Mouse (Mus musculus): ENCODE measurements around the gene Bard1. TPM values are rescaled to one million over a fixed set of nuclear protein-coding genes. Genes with fewer than 3 reads are reported as not detected.
A peak's percentile ranks its signal among the peaks of the same experiment; 100 is the strongest.

The Bard1 gene
- total and polyA plus RNA-seq, 3 experiments = 8.1 to 10.9 TPM; not detected in 1

GRCm38 (mm10) chr1:71103174-71103864 lies 373 bp upstream of the Bard1 start (continued):
- TF ChIP-seq POLR2AphosphoS5 (IDR thresholded peaks at IDR 0.05; ENCODE audit: borderline replicate concordance, low read depth, low read length) (no peak; the same call in 1 of the 2 replicates), CTCF (IDR thresholded peaks at IDR 0.05 in 2 of 3, conservative IDR thresholded peaks at IDR 0.05 in 1 of 3; ENCODE audit: control insufficient read depth in 1 of 3, insufficient read depth in 1 of 3, low read depth in 2 of 3, low read length in 3 of 3, poor library complexity in 1 of 3, severe bottlenecking in 1 of 3) (no peak), MXI1 (IDR thresholded peaks at IDR 0.05; ENCODE audit: low read depth, low read length) (peak; percentile 18)

- peaks cover 13 to 29% of the 10 kb centered on the region in 2 experiments for H3K4me1 ChIP-seq (ENCODE audit: control insufficient read depth in 1 of 2, insufficient read depth in 2 of 2, low read length in 2 of 2)
- DNase-seq (ENCODE audit: low read depth, low spot score) = peak; percentile 75
Measured at GRCm38 (mm10) chr1:71101369-71101970, 1.5 kb downstream of the Bard1 start.

GRCm38 (mm10) chr1:71100591-71101368 lies 2.2 kb downstream of the Bard1 start:
- peak overlapping the region; percentile 72 for H3K27ac ChIP-seq (ENCODE audit: control insufficient read depth, low read depth, low read length)
- H3K4me3 ChIP-seq (ENCODE audit: control insufficient read depth in 1 of 2, insufficient read depth in 1 of 2, low read depth in 2 of 2, low read length in 2 of 2) = peak overlapping the region; percentile 64 to 75
- H3K9me3 ChIP-seq (replicated peaks; ENCODE audit: insufficient read depth, low read length) = no peaks in the 10 kb centered on the region
- no peaks in the 10 kb centered on the region for H3K27me3 ChIP-seq (ENCODE audit: control insufficient read depth in 1 of 2, insufficient read depth in 2 of 2, low read length in 2 of 2)
- 0 out of 2 replicates have a peak, but pooled peaks have one; percentile 20 for TF ChIP-seq ETS1 (IDR thresholded peaks at IDR 0.05; ENCODE audit: low read depth, low read length)
- no peak for TF ChIP-seq ZMIZ1 (IDR thresholded peaks at IDR 0.05; ENCODE audit: low read depth, low read length)
- TF ChIP-seq SIN3A (IDR thresholded peaks at IDR 0.05; ENCODE audit: low read length) = peak; percentile 49; the same call in 1 of the 2 replicates
- TF ChIP-seq CHD1 (IDR thresholded peaks at IDR 0.05; ENCODE audit: low read depth, low read length) = peak; percentile 11; the same call in 1 of the 2 replicates
- no peak for TF ChIP-seq POLR2A (IDR thresholded peaks at IDR 0.05; ENCODE audit: control insufficient read depth in 1 of 2, insufficient read depth in 1 of 2, low read depth in 1 of 2, low read length in 2 of 2, poor library complexity in 1 of 2)
- TF ChIP-seq EP300 (IDR thresholded peaks at IDR 0.05; ENCODE audit: low read depth in 1 of 2, low read length in 2 of 2) = peak in 1 of 2 experiments; percentile 44; a peak in 2 of 4 replicates
- TF ChIP-seq MYB (IDR thresholded peaks at IDR 0.05; ENCODE audit: low read depth, low read length) = peak; percentile 56; the same call in 1 of the 2 replicates
- peaks cover 0 to 46% of the 10 kb centered on the region in 2 experiments; a peak in 3 of 4 replicates for H3K36me3 ChIP-seq (ENCODE audit: control insufficient read depth in 1 of 2, insufficient read depth in 2 of 2, low read length in 2 of 2)
- peak; percentile 65 for DNase-seq (ENCODE audit: low read depth, low spot score)
- peaks cover 17 to 30% of the 10 kb centered on the region in 2 experiments for H3K4me1 ChIP-seq (ENCODE audit: control insufficient read depth in 1 of 2, insufficient read depth in 2 of 2, low read length in 2 of 2)
- peaks cover 46% of the 10 kb centered on the region for H3K79me2 ChIP-seq (ENCODE audit: control insufficient read depth, insufficient read depth, low read length, poor library complexity)
- peak overlapping the region; percentile 96 for H3K9ac ChIP-seq (ENCODE audit: control insufficient read depth, low read depth, low read length, poor library complexity, severe bottlenecking)

More at GRCm38 (mm10) chr1:71101369-71101970, 1.5 kb downstream of the Bard1 start:
- H3K36me3 ChIP-seq (ENCODE audit: control insufficient read depth in 1 of 2, insufficient read depth in 2 of 2, low read length in 2 of 2) = peaks cover 0 to 42% of the 10 kb centered on the region in 2 experiments; a peak in 3 of 4 replicates
- H3K9me3 ChIP-seq (replicated peaks; ENCODE audit: insufficient read depth, low read length) = no peaks in the 10 kb centered on the region
- H3K79me2 ChIP-seq (ENCODE audit: control insufficient read depth, insufficient read depth, low read length, poor library complexity) = peaks cover 43% of the 10 kb centered on the region
- peak overlapping the region; percentile 64 to 75 for H3K4me3 ChIP-seq (ENCODE audit: control insufficient read depth in 1 of 2, insufficient read depth in 1 of 2, low read depth in 2 of 2, low read length in 2 of 2)
- H3K27ac ChIP-seq (ENCODE audit: control insufficient read depth, low read depth, low read length) = peak overlapping the region; percentile 72
- no peaks in the 10 kb centered on the region for H3K27me3 ChIP-seq (ENCODE audit: control insufficient read depth in 1 of 2, insufficient read depth in 2 of 2, low read length in 2 of 2)
- H3K9ac ChIP-seq (ENCODE audit: control insufficient read depth, low read depth, low read length, poor library complexity, severe bottlenecking) = peak overlapping the region; percentile 96
- TF ChIP-seq ZKSCAN1 (IDR thresholded peaks at IDR 0.05; ENCODE audit: low read depth, low read length) (no peak), MAX (IDR thresholded peaks at IDR 0.05; ENCODE audit: low read length) (0 out of 2 replicates have a peak, but pooled peaks have one; percentile 28), SIN3A (IDR thresholded peaks at IDR 0.05; ENCODE audit: low read length) (peak; percentile 32; the same call in 1 of the 2 replicates)

Measured in MEL (cell line).